Mouse (Mus musculus) right cerebral cortex, postnatal 25 days (tissue): ENCODE measurements at regions not wholly inside any gene's neighbourhood (a gene's known extent, or its start where the extent isn't known, plus 50 kb on each side); places are given as distances from the start of the nearest gene placed in this dataset.
A peak's percentile ranks its signal among the peaks of the same experiment; 100 is the strongest.

Source experiments
- DNase-seq: peaks from one replicate; pipeline ENCODE4 v3.0.0; 2022

- DNase-seq, result no peak
These were observed 70.3 kb downstream of the Matn1 start for GRCm38 (mm10) chr4:131014301-131015081.

GRCm38 (mm10) chr4:131015156-131015555 lies 71.0 kb downstream of the Matn1 start:
- no peak for DNase-seq

- no peak for DNase-seq
These were observed 79.4 kb downstream of the Matn1 start for GRCm38 (mm10) chr4:131023601-131024000.

GRCm38 (mm10) chr4:131036292-131036691 lies 92.1 kb downstream of the Matn1 start:
- no peak for DNase-seq

GRCm38 (mm10) chr4:131037179-131037578 lies 93.0 kb downstream of the Matn1 start:
- DNase-seq, result no peak

- DNase-seq, result no peak
These were observed 95.5 kb downstream of the Matn1 start for GRCm38 (mm10) chr4:131039686-131040085.

GRCm38 (mm10) chr4:131041210-131041609 lies 97.0 kb downstream of the Matn1 start:
- no peak for DNase-seq

GRCm38 (mm10) chr4:131046101-131046500 lies 101.9 kb downstream of the Matn1 start:
- DNase-seq, result peak; percentile 20

- peak; percentile 50 for DNase-seq
These were observed 102.9 kb downstream of the Matn1 start for GRCm38 (mm10) chr4:131046969-131047650.

- no peak for DNase-seq
These were observed 112.1 kb downstream of the Matn1 start for GRCm38 (mm10) chr4:131056293-131056692.

GRCm38 (mm10) chr4:131059572-131059971 lies 115.4 kb downstream of the Matn1 start:
- DNase-seq, result no peak

GRCm38 (mm10) chr4:131060191-131060680 lies 116.1 kb downstream of the Matn1 start:
- DNase-seq, result no peak

GRCm38 (mm10) chr4:131060706-131061105 lies 116.5 kb downstream of the Matn1 start:
- DNase-seq, result no peak

- no peak for DNase-seq
These were observed 118.4 kb downstream of the Matn1 start for GRCm38 (mm10) chr4:131062592-131062991.

- no peak for DNase-seq
These were observed 122.2 kb downstream of the Matn1 start for GRCm38 (mm10) chr4:131066186-131066939.

GRCm38 (mm10) chr4:131070566-131070965 lies 126.4 kb downstream of the Matn1 start:
- DNase-seq, result no peak

GRCm38 (mm10) chr4:131072623-131073022 lies 128.4 kb downstream of the Matn1 start:
- no peak for DNase-seq

GRCm38 (mm10) chr4:131073420-131073819 lies 129.2 kb downstream of the Matn1 start:
- no peak for DNase-seq

GRCm38 (mm10) chr4:131075326-131075932 lies 131.2 kb downstream of the Matn1 start:
- no peak for DNase-seq

- no peak for DNase-seq
These were observed 132.4 kb downstream of the Matn1 start for GRCm38 (mm10) chr4:131076628-131077027.

- no peak for DNase-seq
These were observed 135.9 kb downstream of the Matn1 start for GRCm38 (mm10) chr4:131080113-131080512.

GRCm38 (mm10) chr4:131083405-131083804 lies 139.2 kb downstream of the Matn1 start:
- no peak for DNase-seq

GRCm38 (mm10) chr4:131097421-131097820 lies 153.2 kb downstream of the Matn1 start:
- DNase-seq, result no peak
